Mouse (Mus musculus) MEL (cell line): ENCODE data around the gene Ext2.

Experiments used
- CHD1 ChIP-seq: IDR thresholded peaks from 2 replicates; pipeline ENCODE4 v1.6.1; 2012; ENCODE audit warnings: low read depth, mild to moderate bottlenecking, inconsistent platforms, low read length, improper control_type of control experiment
- EP300 ChIP-seq, 2 experiments: IDR thresholded peaks; 2 replicates each; pipeline ENCODE4 v1.6.1; 2011; ENCODE audit warnings: improper control_type of control experiment in 2 of 2, low read length in 2 of 2, low read depth in 1 of 2, mild to moderate bottlenecking in 1 of 2
- JUND ChIP-seq: IDR thresholded peaks from 2 replicates; pipeline ENCODE4 v1.6.1; 2011; ENCODE audit warnings: low read depth, mild to moderate bottlenecking, improper control_type of control experiment, low read length
- MAFK ChIP-seq: IDR thresholded peaks from 2 replicates; pipeline ENCODE4 v1.6.1; 2011; ENCODE audit warnings: low read depth, mild to moderate bottlenecking, low read length, improper control_type of control experiment, borderline replicate concordance
- POLR2AphosphoS2 ChIP-seq: IDR thresholded peaks from 2 replicates; pipeline ENCODE4 v1.6.1; 2011; ENCODE audit warnings: low read length, improper control_type of control experiment
- USF1 ChIP-seq: IDR thresholded peaks from 2 replicates; pipeline ENCODE4 v1.6.1; 2014; ENCODE audit warnings: low read depth, mild to moderate bottlenecking, inconsistent platforms, low read length, improper control_type of control experiment, moderate library complexity
- ZNF384 ChIP-seq: IDR thresholded peaks from 2 replicates; pipeline ENCODE4 v1.6.1; 2012; ENCODE audit warnings: low read depth, mild to moderate bottlenecking, inconsistent platforms, low read length, improper control_type of control experiment

GRCm38 (mm10) chr2:93809931-93810330, 12.4 kb downstream of the Ext2 start:
- TF ChIP-seq ZNF384, result no peak
- TF ChIP-seq USF1, result no peak
- no peak for TF ChIP-seq JUND
- TF ChIP-seq POLR2AphosphoS2, result no peak
- no peak for TF ChIP-seq EP300 (IDR thresholded peaks at IDR 0.05; ENCODE audit: low read depth in 1 of 2, low read length in 2 of 2)
- TF ChIP-seq CHD1, result no peak
- TF ChIP-seq MAFK, result no peak
